Mouse (Mus musculus) forebrain, embryonic 13.5 days (tissue): ENCODE results near the gene Sult2b1. TPM values are rescaled to one million over a fixed set of nuclear protein-coding genes. Genes with fewer than 3 reads are reported as not detected.

ENCODE experiments used
- ATAC-seq: fragments of 200-750 bp; cut with Nextera tagmentation; 2 replicates; pipeline ENCODE4 v1.8.0; 2017
- H3K27ac ChIP-seq: fragments of 300-500 bp; sonication (generic); 2 replicates; pipeline ENCODE4 v1.5.1; 2015; ENCODE audit warnings: inconsistent platforms, mild to moderate bottlenecking, moderate library complexity
- H3K27me3 ChIP-seq: fragments of 300-500 bp; sonication (generic); 2 replicates; pipeline ENCODE4 v1.6.1; 2015; ENCODE audit warnings: mild to moderate bottlenecking, inconsistent platforms
- H3K36me3 ChIP-seq: fragments of 300-500 bp; sonication (generic); 2 replicates; pipeline ENCODE4 v1.6.1; 2015; ENCODE audit warnings: mild to moderate bottlenecking, inconsistent platforms; ENCODE audit not compliant: poor library complexity, severe bottlenecking
- H3K4me1 ChIP-seq: fragments of 300-500 bp; sonication (generic); 2 replicates; pipeline ENCODE4 v1.6.1; 2015; ENCODE audit warnings: inconsistent platforms
- H3K4me2 ChIP-seq: fragments of 300-500 bp; sonication (generic); 2 replicates; pipeline ENCODE4 v1.6.1; 2015; ENCODE audit warnings: inconsistent platforms, mild to moderate bottlenecking, moderate library complexity
- H3K4me3 ChIP-seq: fragments of 300-500 bp; sonication (generic); 2 replicates; pipeline ENCODE4 v1.5.1; 2015; ENCODE audit warnings: mild to moderate bottlenecking, inconsistent platforms
- H3K9ac ChIP-seq: fragments of 300-500 bp; sonication (generic); 2 replicates; pipeline ENCODE4 v1.6.1; 2015; ENCODE audit warnings: mild to moderate bottlenecking, inconsistent platforms
- H3K9me3 ChIP-seq: fragments of 300-500 bp; sonication (generic); replicated peaks from 2 replicates; pipeline ENCODE4 v1.6.1; 2016; ENCODE audit warnings: inconsistent platforms
- WGBS: fragments of 180-500 bp; shearing (Covaris S2); methylation state at CpG from one replicate; pipeline ENCODE4 v1.1.7; 2015; 5-methylcytosine and 5-hydroxymethylcytosine counted together
- polyA plus RNA-seq: library from polyadenylated mRNA; unstranded; fragments of >200 nt; fragmentation: Nextera tagmentation; extraction: Ambion mirVana; gene quantifications from 2 replicates; pipeline ENCODE4 v1.2.1, GENCODE M21; 2015

Gene Sult2b1
- polyA plus RNA-seq, 1 experiment from 2014 or later, result 4.4 TPM

DNA sequence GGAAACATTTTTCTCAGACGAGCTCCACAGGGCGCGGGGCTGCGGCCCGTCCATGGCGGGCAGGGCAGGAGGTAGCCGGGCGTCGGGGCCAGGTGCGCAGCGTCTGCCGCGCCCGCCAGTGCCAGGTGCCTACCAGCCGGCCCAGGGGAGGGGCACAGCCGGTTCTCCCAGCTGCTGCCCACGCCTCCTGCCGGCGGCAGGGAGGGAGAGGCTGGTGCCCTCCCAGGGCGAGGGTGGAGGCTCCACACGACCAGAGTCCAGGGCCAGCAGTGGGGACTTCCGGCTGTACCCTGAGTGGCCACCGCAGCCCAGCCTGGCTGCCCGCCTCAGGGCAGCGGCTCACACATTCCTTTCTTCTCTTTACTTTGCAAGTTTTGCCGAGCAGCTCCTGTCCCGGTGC is 25.1 kb downstream of the Sult2b1 start:
- Histone ChIP-seq H3K4me1 (no peaks in the 10 kb centered on the region), H3K9ac (peak overlapping the region; percentile 37), H3K27me3 (peaks cover 33% of the 10 kb centered on the region), H3K4me2 (peak overlapping the region; percentile 41), H3K36me3 (no peaks in the 10 kb centered on the region), H3K27ac (no peak overlapping the region), H3K9me3 (no peaks in the 10 kb centered on the region), H3K4me3 (no peak overlapping the region)
- 10% methylated on average over 27 of the region's 27 CpGs for WGBS
- ATAC-seq, result no peak

DNA sequence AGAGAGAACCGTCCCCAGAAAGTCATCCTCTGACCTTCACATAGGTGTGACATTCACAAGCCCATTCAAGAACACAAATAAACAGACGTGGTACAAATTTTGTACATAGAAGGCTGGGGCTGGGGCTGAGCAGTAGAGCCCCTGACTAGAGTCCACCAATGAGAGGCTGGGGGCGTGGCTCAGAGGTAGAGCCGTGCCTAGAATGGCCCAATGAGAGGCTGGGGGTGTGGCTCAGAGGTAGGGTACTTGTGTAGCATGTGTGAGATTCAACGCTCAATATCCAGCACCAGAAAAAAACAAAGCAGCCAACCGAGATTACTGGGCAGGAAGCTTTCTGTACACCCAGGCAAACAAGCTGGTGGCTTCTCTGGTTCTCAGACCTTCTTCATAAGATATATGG is 28.8 kb downstream of the Sult2b1 start:
- 53% methylated on average over 6 of the region's 6 CpGs for WGBS

DNA sequence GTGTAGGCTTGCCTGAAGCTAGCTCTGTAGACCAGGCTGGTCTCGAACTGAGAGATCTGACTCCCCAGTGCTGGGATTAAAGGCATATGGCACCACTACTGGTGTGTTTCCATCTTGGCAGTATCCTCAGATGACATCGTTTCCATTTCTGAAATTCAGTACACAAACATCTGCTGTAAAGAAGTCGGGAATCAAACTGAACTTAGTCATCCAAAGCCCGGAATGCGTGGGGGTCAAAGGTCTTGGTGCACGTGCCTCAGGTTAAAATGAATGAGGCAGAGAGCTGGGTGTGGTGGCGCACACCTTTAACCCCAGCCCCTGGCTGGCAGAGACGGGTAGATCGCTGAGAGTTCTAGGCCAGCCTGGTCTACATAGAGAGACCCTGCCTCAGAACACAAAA is 34.3 kb downstream of the Sult2b1 start:
- WGBS, result 81% methylated on average over 9 of the region's 9 CpGs

More for the DNA sequence above, 28.8 kb downstream of the Sult2b1 start:
- Histone ChIP-seq H3K36me3 (no peaks in the 10 kb centered on the region), H3K4me2 (no peak overlapping the region), H3K27ac (no peak overlapping the region), H3K4me1 (no peaks in the 10 kb centered on the region), H3K4me3 (no peak overlapping the region), H3K27me3 (peaks cover 31% of the 10 kb centered on the region), H3K9me3 (no peaks in the 10 kb centered on the region), H3K9ac (no peak overlapping the region)
- no peak for ATAC-seq

DNA sequence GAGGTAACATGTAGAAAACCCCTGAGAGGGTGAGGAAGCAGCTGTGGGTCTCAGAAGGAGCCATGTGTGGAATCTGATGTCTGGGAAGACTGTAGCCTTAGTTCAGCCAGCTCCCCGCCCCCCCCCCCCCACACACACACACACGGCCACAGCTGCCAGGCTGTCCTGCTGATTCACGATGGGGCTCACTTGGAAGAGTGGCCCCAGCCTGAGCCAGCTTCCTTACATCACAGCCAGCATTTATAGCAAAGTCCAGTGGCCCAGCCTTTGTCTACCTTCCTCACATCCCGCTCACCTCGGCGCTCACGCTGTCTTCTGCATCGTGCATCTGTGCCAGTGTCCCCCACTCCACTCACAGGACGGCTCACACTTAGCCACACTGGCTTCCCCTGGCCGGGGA is 35.1 kb downstream of the Sult2b1 start:
- Histone ChIP-seq H3K4me3 (no peak overlapping the region), H3K4me1 (no peaks in the 10 kb centered on the region; the same call in 1 of the 2 replicates), H3K9me3 (peaks cover 5% of the 10 kb centered on the region), H3K27me3 (no peaks in the 10 kb centered on the region), H3K4me2 (no peak overlapping the region), H3K36me3 (no peaks in the 10 kb centered on the region), H3K9ac (no peak overlapping the region), H3K27ac (no peak overlapping the region)
- 42% methylated on average over 10 of the region's 10 CpGs for WGBS
- ATAC-seq, result no peak

More for the DNA sequence above, 34.3 kb downstream of the Sult2b1 start:
- ATAC-seq, result no peak
- Histone ChIP-seq H3K36me3 (no peaks in the 10 kb centered on the region), H3K9ac (no peak overlapping the region), H3K4me3 (no peak overlapping the region), H3K4me2 (no peak overlapping the region), H3K27me3 (no peaks in the 10 kb centered on the region), H3K4me1 (no peaks in the 10 kb centered on the region; the same call in 1 of the 2 replicates), H3K9me3 (peaks cover 5% of the 10 kb centered on the region), H3K27ac (no peak overlapping the region)

DNA sequence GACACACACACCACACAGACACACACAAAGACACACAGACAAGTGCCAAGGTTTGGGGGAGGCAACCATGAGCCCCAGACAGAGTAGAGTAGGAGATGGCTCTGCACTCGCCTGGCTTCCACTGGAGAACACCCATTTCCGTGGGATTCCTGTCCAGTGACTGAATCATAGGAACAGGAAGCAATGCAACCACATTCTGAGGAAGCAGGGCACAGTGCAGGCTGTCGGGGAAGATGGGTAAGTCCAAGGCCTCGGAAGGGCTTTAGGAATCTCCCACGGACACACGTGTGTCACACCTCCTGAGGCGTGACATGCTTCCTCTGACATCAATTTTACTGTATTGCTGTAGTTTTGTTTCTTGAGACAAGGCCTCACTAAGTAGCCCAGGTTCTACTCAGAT is 36.4 kb downstream of the Sult2b1 start:
- ATAC-seq, result no peak
- 87% methylated on average over 7 of the region's 7 CpGs for WGBS

DNA sequence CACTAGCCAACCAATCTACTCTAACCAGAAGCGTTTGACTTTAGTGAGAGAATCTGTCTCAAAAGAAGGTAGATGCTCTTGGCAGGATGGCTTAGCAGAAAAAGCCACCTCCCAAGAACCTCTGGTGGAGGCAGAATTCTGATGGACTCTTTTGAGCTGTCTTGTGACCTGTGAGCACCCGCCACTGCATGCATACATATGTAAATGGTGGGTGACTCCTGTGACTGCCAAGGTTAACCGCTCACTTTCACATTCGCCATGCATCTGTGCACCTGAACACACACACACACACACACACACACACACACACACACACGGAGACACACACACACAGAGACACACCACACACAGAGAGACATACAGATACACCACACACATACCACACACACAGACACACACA is 37.0 kb downstream of the Sult2b1 start:
- Histone ChIP-seq H3K9me3 (peaks cover 5% of the 10 kb centered on the region), H3K4me2 (no peak overlapping the region), H3K27ac (no peak overlapping the region), H3K27me3 (peaks cover 2% of the 10 kb centered on the region; the same call in 1 of the 2 replicates), H3K9ac (no peak overlapping the region), H3K36me3 (no peaks in the 10 kb centered on the region), H3K4me3 (no peak overlapping the region), H3K4me1 (no peaks in the 10 kb centered on the region; the same call in 1 of the 2 replicates)
- 77% methylated on average over 5 of the region's 5 CpGs for WGBS
- no peak for ATAC-seq

More for the DNA sequence above, 36.4 kb downstream of the Sult2b1 start:
- Histone ChIP-seq H3K4me3 (no peak overlapping the region), H3K36me3 (no peaks in the 10 kb centered on the region), H3K4me1 (no peaks in the 10 kb centered on the region; the same call in 1 of the 2 replicates), H3K27me3 (no peaks in the 10 kb centered on the region), H3K9ac (no peak overlapping the region), H3K9me3 (peaks cover 5% of the 10 kb centered on the region), H3K4me2 (no peak overlapping the region), H3K27ac (no peak overlapping the region; the same call in 1 of the 2 replicates)

DNA sequence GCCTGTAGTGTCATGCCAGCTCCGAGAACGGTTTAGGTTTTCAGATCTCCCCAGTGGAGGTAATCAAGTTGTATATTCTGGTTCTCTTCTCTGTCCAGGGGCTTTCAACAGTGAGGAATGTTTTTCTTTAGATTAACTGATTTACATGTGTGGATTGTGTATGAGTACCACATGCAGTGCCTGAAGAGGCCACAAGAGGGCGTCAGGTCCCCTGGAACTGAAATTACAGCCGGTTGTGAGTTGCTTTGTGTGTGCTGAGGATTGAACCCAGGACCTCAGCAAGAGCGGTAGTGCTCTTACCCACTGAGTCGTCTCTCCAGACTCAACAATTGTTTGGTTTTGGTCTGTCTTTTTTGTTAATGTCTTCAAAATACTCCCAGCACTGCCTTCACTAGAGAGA is 38.0 kb downstream of the Sult2b1 start:
- no peaks in the 10 kb centered on the region for H3K36me3 ChIP-seq
- no peak overlapping the region for H3K4me2 ChIP-seq
- H3K4me3 ChIP-seq, result no peak overlapping the region
- H3K9me3 ChIP-seq, result peaks cover 5% of the 10 kb centered on the region
- peaks cover 10% of the 10 kb centered on the region; the same call in 1 of the 2 replicates for H3K27me3 ChIP-seq
- H3K27ac ChIP-seq, result no peak overlapping the region
- WGBS, result 70% methylated on average over 6 of the region's 6 CpGs
- no peak for ATAC-seq
- H3K9ac ChIP-seq, result no peak overlapping the region
- no peaks in the 10 kb centered on the region; the same call in 1 of the 2 replicates for H3K4me1 ChIP-seq

DNA sequence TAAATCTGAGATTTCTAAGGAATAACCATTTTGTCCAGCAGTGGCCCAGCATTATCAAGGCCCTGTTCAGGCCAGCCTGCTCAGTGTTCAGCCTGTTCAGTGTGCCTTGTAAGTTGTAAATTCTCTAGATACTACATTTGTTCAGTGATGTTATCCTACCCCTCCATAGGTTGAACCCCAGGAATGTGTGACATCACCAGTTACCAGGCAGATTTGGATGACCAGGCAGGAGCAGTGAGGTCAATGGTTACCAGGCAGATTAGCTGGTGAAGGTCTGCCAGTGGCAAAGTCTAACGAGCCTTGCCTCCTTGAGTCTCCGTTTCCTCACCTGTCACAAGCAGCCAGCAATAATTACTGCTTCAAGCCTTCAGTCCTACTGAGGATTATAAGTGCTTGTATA is 40.1 kb downstream of the Sult2b1 start:
- no peaks in the 10 kb centered on the region for H3K36me3 ChIP-seq
- ATAC-seq, result no peak
- no peak overlapping the region for H3K4me2 ChIP-seq
- peaks cover 5% of the 10 kb centered on the region for H3K9me3 ChIP-seq
- no peaks in the 10 kb centered on the region; the same call in 1 of the 2 replicates for H3K4me1 ChIP-seq
- WGBS, result 35% methylated on average over 2 of the region's 2 CpGs
- no peak overlapping the region for H3K27ac ChIP-seq
- H3K27me3 ChIP-seq, result peaks cover 10% of the 10 kb centered on the region; the same call in 1 of the 2 replicates
- H3K4me3 ChIP-seq, result no peak overlapping the region
- no peak overlapping the region for H3K9ac ChIP-seq

DNA sequence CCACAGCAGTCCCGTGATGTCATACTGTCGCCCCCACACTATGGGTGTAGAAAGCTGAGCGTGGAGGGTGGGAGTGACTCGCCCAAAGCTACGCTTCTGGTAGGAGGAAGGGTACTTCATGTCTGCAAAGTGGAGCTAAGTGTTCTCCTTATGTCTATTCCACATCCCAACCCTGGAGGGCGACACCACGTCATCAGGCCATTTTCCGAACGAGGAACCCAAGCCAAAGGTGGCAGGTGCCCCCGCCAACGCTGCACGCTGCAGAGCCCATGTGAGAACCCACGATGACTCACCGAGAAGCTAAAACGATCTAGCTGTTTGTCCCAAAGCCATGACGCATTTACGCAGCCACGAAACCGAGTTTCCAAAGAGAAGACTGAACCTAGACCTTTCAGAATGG is 42.1 kb downstream of the Sult2b1 start:
- Histone ChIP-seq H3K36me3 (no peaks in the 10 kb centered on the region), H3K9me3 (peaks cover 5% of the 10 kb centered on the region), H3K27me3 (peaks cover 10% of the 10 kb centered on the region; the same call in 1 of the 2 replicates), H3K4me1 (no peaks in the 10 kb centered on the region), H3K9ac (no peak overlapping the region), H3K4me2 (peak overlapping the region; percentile 16; the same call in 1 of the 2 replicates), H3K27ac (no peak overlapping the region), H3K4me3 (no peak overlapping the region; the same call in 1 of the 2 replicates)
- WGBS, result 32% methylated on average over 19 of the region's 19 CpGs
- ATAC-seq, result no peak

DNA sequence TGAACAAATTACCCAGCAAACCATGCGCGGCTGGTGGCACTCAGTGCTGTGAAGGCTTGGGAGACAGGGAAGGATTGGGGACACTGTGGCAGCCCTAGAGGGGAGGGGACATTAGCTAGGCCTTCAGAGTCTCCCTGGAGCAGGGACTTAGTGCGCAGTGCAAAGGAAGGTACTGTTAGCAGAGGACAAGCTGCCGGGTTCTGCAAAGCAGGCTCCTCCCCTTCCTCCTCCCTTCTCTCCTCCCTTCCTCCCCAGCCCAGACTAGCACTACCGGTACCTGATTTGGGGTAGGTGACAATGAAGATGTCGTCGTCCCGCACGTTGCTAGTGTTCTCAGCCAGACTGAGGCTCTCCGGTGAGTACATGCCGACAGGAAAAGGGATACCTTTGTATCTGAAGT is 42.7 kb downstream of the Sult2b1 start:
- no peaks in the 10 kb centered on the region for H3K36me3 ChIP-seq
- H3K9ac ChIP-seq, result no peak overlapping the region
- peaks cover 10% of the 10 kb centered on the region; the same call in 1 of the 2 replicates for H3K27me3 ChIP-seq
- no peak overlapping the region for H3K27ac ChIP-seq
- WGBS, result 42% methylated on average over 11 of the region's 11 CpGs
- H3K9me3 ChIP-seq, result peaks cover 3% of the 10 kb centered on the region
- H3K4me2 ChIP-seq, result 0 out of 2 replicates have a peak overlapping the region, but pooled peaks have one; percentile 16
- no peak; the same call in 1 of the 2 replicates for ATAC-seq
- peak overlapping the region; percentile 4; the same call in 1 of the 2 replicates for H3K4me3 ChIP-seq
- H3K4me1 ChIP-seq, result no peaks in the 10 kb centered on the region

DNA sequence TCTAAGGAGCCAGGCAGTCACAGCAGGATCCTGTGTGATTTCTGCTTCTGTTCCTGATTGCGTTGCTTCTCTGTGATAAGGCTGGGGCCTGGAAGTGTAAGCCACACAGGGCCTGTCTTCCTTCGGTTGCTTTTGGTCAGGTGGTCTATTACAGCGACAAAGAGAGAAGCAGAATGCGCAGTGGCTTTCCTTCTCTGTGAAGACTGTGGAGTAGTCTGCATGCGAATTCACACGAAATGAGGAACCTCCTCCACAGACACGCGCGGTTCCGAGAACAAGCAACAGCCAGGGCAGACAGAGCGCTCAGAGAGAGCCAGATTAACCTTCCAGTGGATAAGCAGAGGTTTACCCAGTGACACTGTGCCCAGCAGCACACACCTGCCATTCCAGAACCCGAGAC is 43.2 kb downstream of the Sult2b1 start:
- Histone ChIP-seq H3K36me3 (no peaks in the 10 kb centered on the region), H3K4me1 (no peaks in the 10 kb centered on the region), H3K4me3 (peak overlapping the region; percentile 4; the same call in 1 of the 2 replicates), H3K9ac (no peak overlapping the region), H3K9me3 (no peaks in the 10 kb centered on the region), H3K4me2 (no peak overlapping the region), H3K27ac (no peak overlapping the region), H3K27me3 (peaks cover 10% of the 10 kb centered on the region; the same call in 1 of the 2 replicates)
- 85% methylated on average over 12 of the region's 12 CpGs for WGBS
- no peak for ATAC-seq

DNA sequence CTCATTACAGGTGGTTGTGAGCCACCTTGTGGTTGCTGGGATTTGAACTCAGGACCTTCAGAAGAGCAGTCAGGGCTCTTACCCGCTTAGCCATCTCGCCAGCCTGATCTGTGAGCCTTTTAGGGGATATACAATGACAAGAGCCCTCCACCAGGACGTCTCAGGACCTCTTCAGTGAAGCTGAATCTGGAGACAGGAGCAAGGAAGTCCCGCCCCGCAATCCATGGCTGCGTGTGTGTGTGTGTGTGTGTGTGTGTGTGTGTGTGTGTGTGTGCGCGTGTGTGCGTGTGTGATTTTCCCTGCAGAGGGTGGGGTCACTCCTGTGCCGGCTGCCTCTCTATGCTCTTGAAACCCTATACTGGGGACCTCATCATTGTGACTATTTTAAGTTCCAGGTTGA is 44.6 kb downstream of the Sult2b1 start:
- 76% methylated on average over 10 of the region's 10 CpGs for WGBS

More for the DNA sequence above, 44.6 kb downstream of the Sult2b1 start:
- no peak for ATAC-seq
- H3K36me3 ChIP-seq, result no peaks in the 10 kb centered on the region
- H3K27me3 ChIP-seq, result peaks cover 10% of the 10 kb centered on the region; the same call in 1 of the 2 replicates
- H3K27ac ChIP-seq, result no peak overlapping the region
- no peak overlapping the region for H3K9ac ChIP-seq
- no peaks in the 10 kb centered on the region for H3K9me3 ChIP-seq
- no peak overlapping the region for H3K4me3 ChIP-seq
- H3K4me1 ChIP-seq, result no peaks in the 10 kb centered on the region
- no peak overlapping the region for H3K4me2 ChIP-seq
